Mouse (Mus musculus): ENCODE measurements around the gene Mrpl38. TPM values are rescaled to one million over a fixed set of nuclear protein-coding genes. Genes with fewer than 3 reads are reported as not detected.
A peak's percentile ranks its signal among the peaks of the same experiment; 100 is the strongest.

The Mrpl38 gene
- total and polyA plus RNA-seq, 2 experiments from 2014 or later, result 56.7 to 63.6 TPM

- ATAC-seq (no peak), DNase-seq (no peak)
- Histone ChIP-seq H3K27me3 (ENCODE audit: insufficient read depth, low read length) (no peaks in the 10 kb centered on the region), H3K4me1 (ENCODE audit: insufficient read depth) (no peaks in the 10 kb centered on the region), H3K9me3 (ENCODE audit: low read length) (no peaks in the 10 kb centered on the region), H3K9ac (no peak overlapping the region), H3K4me2 (ENCODE audit: low read depth) (no peak overlapping the region), H3K36me3 (ENCODE audit: insufficient read depth) (no peaks in the 10 kb centered on the region), H3K27ac (ENCODE audit: low read depth, low read length) (no peak overlapping the region), H3K4me3 (ENCODE audit: low read depth, low read length) (no peak overlapping the region)
- TF ChIP-seq CTCF (IDR thresholded peaks at IDR 0.05; ENCODE audit: low read depth), result no peak
- WGBS, result 91% methylated on average over 6 of the region's 6 CpGs
These were observed 47.1 kb downstream of the Mrpl38 start for GRCm38 (mm10) chr11:116091591-116091990.

- no peak for DNase-seq
- Histone ChIP-seq H3K9ac (no peak overlapping the region), H3K4me1 (ENCODE audit: insufficient read depth) (0 out of 2 replicates have a peak, but pooled peaks cover 4% of the 10 kb centered on the region), H3K9me3 (ENCODE audit: low read length) (no peaks in the 10 kb centered on the region), H3K4me2 (ENCODE audit: low read depth) (no peak overlapping the region), H3K4me3 (ENCODE audit: low read depth, low read length) (no peak overlapping the region), H3K27me3 (ENCODE audit: insufficient read depth, low read length) (no peaks in the 10 kb centered on the region), H3K36me3 (ENCODE audit: insufficient read depth) (no peaks in the 10 kb centered on the region), H3K27ac (ENCODE audit: low read depth, low read length) (no peak overlapping the region)
- whole genome bisulfite sequencing, result 88% methylated on average over 6 of the region's 6 CpGs
- no peak for ATAC-seq
- no peak for TF ChIP-seq CTCF (IDR thresholded peaks at IDR 0.05; ENCODE audit: low read depth)
These were observed 49.1 kb downstream of the Mrpl38 start for GRCm38 (mm10) chr11:116089545-116089944.

GRCm38 (mm10) chr11:116088741-116089394 lies 49.8 kb downstream of the Mrpl38 start:
- DNase-seq, result no peak
- peaks cover under 1% of the 10 kb centered on the region; the same call in 1 of the 2 replicates for H3K36me3 ChIP-seq (ENCODE audit: insufficient read depth)
- no peak overlapping the region for H3K9ac ChIP-seq
- no peak overlapping the region for H3K4me3 ChIP-seq (ENCODE audit: low read depth, low read length)
- no peaks in the 10 kb centered on the region for H3K9me3 ChIP-seq (ENCODE audit: low read length)
- 87% methylated on average over 11 of the region's 11 CpGs for WGBS
- 0 out of 2 replicates have a peak, but pooled peaks cover 4% of the 10 kb centered on the region for H3K4me1 ChIP-seq (ENCODE audit: insufficient read depth)
- H3K27ac ChIP-seq (ENCODE audit: low read depth, low read length), result no peak overlapping the region
- no peaks in the 10 kb centered on the region for H3K27me3 ChIP-seq (ENCODE audit: insufficient read depth, low read length)
- no peak for ATAC-seq
- TF ChIP-seq CTCF (IDR thresholded peaks at IDR 0.05; ENCODE audit: low read depth), result peak; percentile 23; the same call in 1 of the 2 replicates
- no peak overlapping the region for H3K4me2 ChIP-seq (ENCODE audit: low read depth)

- Histone ChIP-seq H3K27me3 (ENCODE audit: insufficient read depth, low read length) (no peaks in the 10 kb centered on the region), H3K4me2 (ENCODE audit: low read depth) (no peak overlapping the region; the same call in 1 of the 2 replicates), H3K9ac (no peak overlapping the region), H3K4me1 (ENCODE audit: insufficient read depth) (0 out of 2 replicates have a peak, but pooled peaks cover 4% of the 10 kb centered on the region), H3K27ac (ENCODE audit: low read depth, low read length) (no peak overlapping the region), H3K4me3 (ENCODE audit: low read depth, low read length) (no peak overlapping the region), H3K36me3 (ENCODE audit: insufficient read depth) (peaks cover 7% of the 10 kb centered on the region), H3K9me3 (ENCODE audit: low read length) (no peaks in the 10 kb centered on the region)
- WGBS, result 84% methylated on average over 8 of the region's 8 CpGs
- TF ChIP-seq CTCF (IDR thresholded peaks at IDR 0.05; ENCODE audit: low read depth), result no peak
- ATAC-seq (no peak), DNase-seq (no peak)
These were observed 50.5 kb downstream of the Mrpl38 start for GRCm38 (mm10) chr11:116088188-116088587.

GRCm38 (mm10) chr11:116087194-116088130 lies 51.2 kb downstream of the Mrpl38 start:
- 0 out of 2 replicates have a peak overlapping the region, but pooled peaks have one; percentile 23 for H3K9ac ChIP-seq
- H3K36me3 ChIP-seq (ENCODE audit: insufficient read depth), result peaks cover 13% of the 10 kb centered on the region
- TF ChIP-seq CTCF (IDR thresholded peaks at IDR 0.05; ENCODE audit: low read depth), result peak; percentile 89
- peak overlapping the region; percentile 48 for H3K4me3 ChIP-seq (ENCODE audit: low read depth, low read length)
- peak overlapping the region; percentile 54; the same call in 1 of the 2 replicates for H3K27ac ChIP-seq (ENCODE audit: low read depth, low read length)
- DNase-seq (peak; percentile 88), ATAC-seq (peak; percentile 81)
- H3K9me3 ChIP-seq (ENCODE audit: low read length), result no peaks in the 10 kb centered on the region
- H3K4me2 ChIP-seq (ENCODE audit: low read depth), result peak overlapping the region; percentile 61
- 0 out of 2 replicates have a peak, but pooled peaks cover 4% of the 10 kb centered on the region for H3K4me1 ChIP-seq (ENCODE audit: insufficient read depth)
- H3K27me3 ChIP-seq (ENCODE audit: insufficient read depth, low read length), result no peaks in the 10 kb centered on the region
- WGBS, result 4% methylated on average over 31 of the region's 31 CpGs

GRCm38 (mm10) chr11:116086258-116087193 lies 52.1 kb downstream of the Mrpl38 start, which contains the start of gene Wbp2:
TSS of gene Wbp2 (minus strand) at chr11:116086995.
- Histone ChIP-seq H3K4me3 (ENCODE audit: low read depth, low read length) (peak within 1 kb of the TSS; percentile 48), H3K9ac (peak within 1 kb of the TSS; percentile 36), H3K4me2 (ENCODE audit: low read depth) (peak within 1 kb of the TSS; percentile 61), H3K9me3 (ENCODE audit: low read length) (no peaks in the 10 kb centered on the region), H3K27me3 (ENCODE audit: insufficient read depth, low read length) (no peaks in the 10 kb centered on the region), H3K4me1 (ENCODE audit: insufficient read depth) (0 out of 2 replicates have a peak, but pooled peaks cover 4% of the 10 kb centered on the region), H3K27ac (ENCODE audit: low read depth, low read length) (peak within 1 kb of the TSS; percentile 67), H3K36me3 (ENCODE audit: insufficient read depth) (peaks cover 22% of the 10 kb centered on the region)
- WGBS, result 3% methylated on average over 41 of the region's 43 CpGs
- peak; percentile 63 for TF ChIP-seq CTCF (IDR thresholded peaks at IDR 0.05; ENCODE audit: low read depth)
- DNase-seq (peak; percentile 99), ATAC-seq (peak; percentile 97)

All from forebrain, postnatal 0 days (tissue).